Mouse (Mus musculus): ENCODE measurements around the gene Tmc4. TPM values are rescaled to one million over a fixed set of nuclear protein-coding genes. Genes with fewer than 3 reads are reported as not detected.
"Not testable (repeated sequence)": the region's sequence is repeated elsewhere in the genome, so short reads cannot be mapped to it uniquely, and the experiment has no call there.

Tmc4 gene
- polyA plus RNA-seq (2015; fragmentation: Nextera tagmentation; extraction: Ambion mirVana): 6.2 and 10.3 TPM in 2 replicates

- Histone ChIP-seq H3K4me3 (no peak within 1 kb of the TSS), H3K36me3 (peaks cover 36% of the 10 kb centered on the region), H3K4me2 (no peak within 1 kb of the TSS), H3K27ac (no peak within 1 kb of the TSS), H3K4me1 (no peaks in the 10 kb centered on the region), H3K9me3 (no peaks in the 10 kb centered on the region), H3K27me3 (no peaks in the 10 kb centered on the region), H3K9ac (no peak within 1 kb of the TSS)
- ATAC-seq (ENCODE audit: insufficient number of reproducible peaks, insufficient read depth, low FRiP score, low TSS enrichment, low read depth): no peak
- WGBS: 45% methylated on average over 9 of the region's 9 CpGs
Observed at GRCm38 (mm10) chr7:3677342-3677741, at the start of gene Tmc4. TSS of gene Tmc4 (minus strand) at chr7:3677553.

GRCm38 (mm10) chr7:3725459-3725858 is 48.1 kb upstream of the Tmc4 start:
- ATAC-seq (ENCODE audit: insufficient number of reproducible peaks, insufficient read depth, low FRiP score, low TSS enrichment, low read depth); H3K9me3 ChIP-seq: not testable (repeated sequence)

GRCm38 (mm10) chr7:3720268-3720667 is 42.9 kb upstream of the Tmc4 start, which contains the start of gene Pirb:
TSS of gene Pirb (minus strand) at chr7:3720391.
- not testable (repeated sequence) for H3K36me3 ChIP-seq; H3K4me3 ChIP-seq; H3K9ac ChIP-seq; H3K27ac ChIP-seq; H3K4me1 ChIP-seq; ATAC-seq (ENCODE audit: insufficient number of reproducible peaks, insufficient read depth, low FRiP score, low TSS enrichment, low read depth); H3K9me3 ChIP-seq; H3K27me3 ChIP-seq; H3K4me2 ChIP-seq
- 33% methylated on average over 1 of the region's 3 CpGs for WGBS

More at GRCm38 (mm10) chr7:3725459-3725858, 48.1 kb upstream of the Tmc4 start:
- not testable (repeated sequence) for H3K9ac ChIP-seq, H3K4me3 ChIP-seq, H3K4me1 ChIP-seq, H3K4me2 ChIP-seq, H3K27ac ChIP-seq, H3K27me3 ChIP-seq, H3K36me3 ChIP-seq

- H3K4me1 ChIP-seq: no peaks in the 10 kb centered on the region
- H3K9me3 ChIP-seq: no peaks in the 10 kb centered on the region
- H3K27me3 ChIP-seq: no peaks in the 10 kb centered on the region
- H3K36me3 ChIP-seq: no peaks in the 10 kb centered on the region
- no peak overlapping the region for H3K4me2 ChIP-seq
- no peak overlapping the region for H3K4me3 ChIP-seq
- no peak for ATAC-seq (ENCODE audit: insufficient number of reproducible peaks, insufficient read depth, low FRiP score, low TSS enrichment, low read depth)
- no peak overlapping the region for H3K27ac ChIP-seq
- H3K9ac ChIP-seq: no peak overlapping the region
- WGBS: 71% methylated on average over 1 of the region's 1 CpGs
Observed at GRCm38 (mm10) chr7:3715249-3715648, 37.9 kb upstream of the Tmc4 start.

- Histone ChIP-seq H3K36me3 (peaks cover 6% of the 10 kb centered on the region; the same call in 1 of the 2 replicates), H3K9ac (no peak overlapping the region)
- 37% methylated on average over 5 of the region's 5 CpGs for WGBS
Observed at GRCm38 (mm10) chr7:3712264-3712942, 35.0 kb upstream of the Tmc4 start.

GRCm38 (mm10) chr7:3709000-3709399 is 31.6 kb upstream of the Tmc4 start:
- WGBS: 68% methylated on average over 1 of the region's 1 CpGs
- Histone ChIP-seq H3K9ac (no peak overlapping the region), H3K4me2 (no peak overlapping the region), H3K9me3 (no peaks in the 10 kb centered on the region), H3K27ac (no peak overlapping the region), H3K4me3 (no peak overlapping the region), H3K4me1 (peaks cover 17% of the 10 kb centered on the region), H3K36me3 (peaks cover 28% of the 10 kb centered on the region), H3K27me3 (no peaks in the 10 kb centered on the region)
- no peak for ATAC-seq (ENCODE audit: insufficient number of reproducible peaks, insufficient read depth, low FRiP score, low TSS enrichment, low read depth)

More at GRCm38 (mm10) chr7:3712264-3712942, 35.0 kb upstream of the Tmc4 start:
- ATAC-seq (ENCODE audit: insufficient number of reproducible peaks, insufficient read depth, low FRiP score, low TSS enrichment, low read depth): no peak
- Histone ChIP-seq H3K4me2 (no peak overlapping the region), H3K4me1 (no peaks in the 10 kb centered on the region), H3K9me3 (no peaks in the 10 kb centered on the region), H3K4me3 (no peak overlapping the region), H3K27ac (no peak overlapping the region), H3K27me3 (no peaks in the 10 kb centered on the region)

GRCm38 (mm10) chr7:3708447-3708980 is 31.2 kb upstream of the Tmc4 start:
- H3K27me3 ChIP-seq; H3K9ac ChIP-seq; H3K27ac ChIP-seq; ATAC-seq (ENCODE audit: insufficient number of reproducible peaks, insufficient read depth, low FRiP score, low TSS enrichment, low read depth); H3K9me3 ChIP-seq; H3K4me2 ChIP-seq; H3K4me3 ChIP-seq: not testable (repeated sequence)
- Histone ChIP-seq H3K36me3 (peaks cover 28% of the 10 kb centered on the region), H3K4me1 (peaks cover 17% of the 10 kb centered on the region)
- WGBS: 36% methylated on average over 5 of the region's 5 CpGs

- Histone ChIP-seq H3K27me3 (no peaks in the 10 kb centered on the region), H3K4me2 (no peak overlapping the region), H3K9ac (no peak overlapping the region), H3K9me3 (no peaks in the 10 kb centered on the region), H3K4me3 (no peak overlapping the region), H3K27ac (no peak overlapping the region), H3K36me3 (peaks cover 28% of the 10 kb centered on the region), H3K4me1 (peaks cover 17% of the 10 kb centered on the region)
- no peak for ATAC-seq (ENCODE audit: insufficient number of reproducible peaks, insufficient read depth, low FRiP score, low TSS enrichment, low read depth)
- 31% methylated on average over 7 of the region's 7 CpGs for WGBS
Observed at GRCm38 (mm10) chr7:3707568-3708413, 30.4 kb upstream of the Tmc4 start.

- Histone ChIP-seq H3K4me3 (0 out of 2 replicates have a peak overlapping the region, but pooled peaks have one; percentile 6), H3K9ac (0 out of 2 replicates have a peak overlapping the region, but pooled peaks have one; percentile 6), H3K4me1 (peaks cover 17% of the 10 kb centered on the region), H3K36me3 (peaks cover 28% of the 10 kb centered on the region), H3K4me2 (peak overlapping the region; percentile 91; the same call in 1 of the 2 replicates), H3K27me3 (no peaks in the 10 kb centered on the region), H3K9me3 (no peaks in the 10 kb centered on the region), H3K27ac (no peak overlapping the region)
- no peak for ATAC-seq (ENCODE audit: insufficient number of reproducible peaks, insufficient read depth, low FRiP score, low TSS enrichment, low read depth)
- 53% methylated on average over 4 of the region's 4 CpGs for WGBS
Observed at GRCm38 (mm10) chr7:3707027-3707426, 29.7 kb upstream of the Tmc4 start.

- no peak for ATAC-seq (ENCODE audit: insufficient number of reproducible peaks, insufficient read depth, low FRiP score, low TSS enrichment, low read depth)
- 60% methylated on average over 11 of the region's 11 CpGs for WGBS
- peaks cover 17% of the 10 kb centered on the region for H3K4me1 ChIP-seq
- no peaks in the 10 kb centered on the region for H3K27me3 ChIP-seq
- peak overlapping the region; percentile 83 for H3K4me3 ChIP-seq
- no peaks in the 10 kb centered on the region for H3K9me3 ChIP-seq
- H3K4me2 ChIP-seq: peak overlapping the region; percentile 91
- no peak overlapping the region; the same call in 1 of the 2 replicates for H3K27ac ChIP-seq
- H3K9ac ChIP-seq: peak overlapping the region; percentile 94
- H3K36me3 ChIP-seq: peaks cover 28% of the 10 kb centered on the region
Observed at GRCm38 (mm10) chr7:3706343-3706934, 29.1 kb upstream of the Tmc4 start.

GRCm38 (mm10) chr7:3705911-3706310 is 28.6 kb upstream of the Tmc4 start:
- Histone ChIP-seq H3K27ac (0 out of 2 replicates have a peak overlapping the region, but pooled peaks have one; percentile 23), H3K27me3 (no peaks in the 10 kb centered on the region), H3K4me3 (peak overlapping the region; percentile 83), H3K9ac (peak overlapping the region; percentile 94), H3K9me3 (no peaks in the 10 kb centered on the region), H3K36me3 (peaks cover 34% of the 10 kb centered on the region), H3K4me1 (peaks cover 17% of the 10 kb centered on the region), H3K4me2 (peak overlapping the region; percentile 91)
- WGBS: 28% methylated on average over 6 of the region's 6 CpGs
- ATAC-seq (ENCODE audit: insufficient number of reproducible peaks, insufficient read depth, low FRiP score, low TSS enrichment, low read depth): no peak

Measured in embryonic facial prominence, embryonic 13.5 days (tissue).